Mouse (Mus musculus) liver, postnatal 0 days (tissue): ENCODE results near the gene Slc7a1. TPM values are rescaled to one million over a fixed set of nuclear protein-coding genes. Genes with fewer than 3 reads are reported as not detected.

Source experiments
- ATAC-seq: fragments of 200-750 bp; cut with Nextera tagmentation; 2 replicates; pipeline ENCODE4 v1.8.0; 2017; ENCODE audit warnings: mild to moderate bottlenecking, moderate library complexity
- DNase-seq: peaks from one replicate; pipeline ENCODE4 v3.0.0-alpha.2; 2016
- H3K27ac ChIP-seq: fragments of 300-500 bp; sonication (generic); 2 replicates; pipeline ENCODE4 v1.5.1; 2014; ENCODE audit warnings: antibody characterized with exemption, moderate library complexity, mild to moderate bottlenecking, low read depth
- H3K27me3 ChIP-seq: fragments of 300-500 bp; sonication (generic); 2 replicates; pipeline ENCODE4 v1.6.1; 2014; ENCODE audit warnings: low read length, control low read depth, mixed read lengths; ENCODE audit not compliant: insufficient read depth
- H3K36me3 ChIP-seq: fragments of 300-500 bp; sonication (generic); replicated peaks from 2 replicates; pipeline ENCODE4 v1.6.1; 2014; ENCODE audit warnings: mild to moderate bottlenecking, control low read depth, low read length, moderate library complexity, mixed read lengths; ENCODE audit not compliant: insufficient read depth
- H3K4me1 ChIP-seq: fragments of 300-500 bp; sonication (generic); 2 replicates; pipeline ENCODE4 v1.6.1; 2014; ENCODE audit warnings: antibody characterized with exemption, mild to moderate bottlenecking, control low read depth; ENCODE audit not compliant: insufficient read depth
- H3K4me2 ChIP-seq: fragments of 300-500 bp; sonication (generic); 2 replicates; pipeline ENCODE4 v1.6.1; 2014; ENCODE audit warnings: low read depth, mild to moderate bottlenecking, low read length, moderate library complexity, mixed read lengths
- H3K4me3 ChIP-seq: fragments of 300-500 bp; sonication (generic); 2 replicates; pipeline ENCODE4 v1.5.1; 2014; ENCODE audit warnings: low read depth, low read length
- H3K9ac ChIP-seq: fragments of 300-500 bp; sonication (generic); replicated peaks from 2 replicates; pipeline ENCODE4 v1.6.1; 2014; ENCODE audit warnings: mild to moderate bottlenecking, moderate library complexity
- H3K9me3 ChIP-seq: fragments of 300-500 bp; sonication (generic); 2 replicates; pipeline ENCODE4 v1.6.1; 2016; ENCODE audit warnings: mild to moderate bottlenecking, control low read depth, low read length, mixed read lengths
- CTCF ChIP-seq: sonication (generic); IDR thresholded peaks from 2 replicates; pipeline ENCODE4 v1.5.1; 2016; ENCODE audit warnings: antibody characterized with exemption, low read depth
- EP300 ChIP-seq: IDR thresholded peaks from 2 replicates; pipeline ENCODE4 v1.6.1; 2016; ENCODE audit warnings: antibody characterized with exemption, low read depth, mild to moderate bottlenecking
- WGBS: fragments of 180-500 bp; shearing (Covaris S2); extraction: QIAGEN DNeasy Blood & Tissue Kit; methylation state at CpG from one replicate; pipeline ENCODE4 v1.1.7; 2014; ENCODE audit not compliant: insufficient replicate concordance; 5-methylcytosine and 5-hydroxymethylcytosine counted together
- polyA plus RNA-seq: library from polyadenylated mRNA; unstranded; fragments of >200 nt; fragmentation: Nextera tagmentation; extraction: Ambion mirVana; gene quantifications from 2 replicates; pipeline ENCODE4 v1.2.1, GENCODE M21; 2015

The Slc7a1 gene
- polyA plus RNA-seq, 1 experiment from 2014 or later: 6.5 TPM

GRCm38 (mm10) chr5:148348153-148348552 lies 51.6 kb downstream of the Slc7a1 start:
- Histone ChIP-seq H3K27me3 (no peaks in the 10 kb centered on the region), H3K27ac (no peak overlapping the region), H3K4me1 (no peaks in the 10 kb centered on the region), H3K9ac (no peak overlapping the region), H3K9me3 (no peaks in the 10 kb centered on the region), H3K4me3 (no peak overlapping the region), H3K4me2 (no peak overlapping the region), H3K36me3 (peaks cover 33% of the 10 kb centered on the region)
- ATAC-seq: no peak
- WGBS: 82% methylated on average over 8 of the region's 8 CpGs
- TF ChIP-seq EP300 (no peak), CTCF (no peak)
- DNase-seq: no peak

GRCm38 (mm10) chr5:148346543-148346942 lies 53.2 kb downstream of the Slc7a1 start:
- no peaks in the 10 kb centered on the region for H3K27me3 ChIP-seq
- H3K4me2 ChIP-seq: no peak overlapping the region
- peaks cover 42% of the 10 kb centered on the region for H3K36me3 ChIP-seq
- 83% methylated on average over 8 of the region's 8 CpGs for WGBS
- no peak for ATAC-seq
- TF ChIP-seq EP300: no peak
- peak; percentile 66 for TF ChIP-seq CTCF
- no peak overlapping the region for H3K27ac ChIP-seq
- no peak overlapping the region for H3K9ac ChIP-seq
- no peak overlapping the region for H3K4me3 ChIP-seq
- no peaks in the 10 kb centered on the region for H3K9me3 ChIP-seq
- no peaks in the 10 kb centered on the region for H3K4me1 ChIP-seq
- DNase-seq: no peak

GRCm38 (mm10) chr5:148344374-148344773 lies 55.3 kb downstream of the Slc7a1 start:
- H3K4me3 ChIP-seq: no peak overlapping the region
- TF ChIP-seq CTCF: no peak
- no peak for TF ChIP-seq EP300
- H3K27ac ChIP-seq: no peak overlapping the region
- H3K4me1 ChIP-seq: no peaks in the 10 kb centered on the region
- no peak overlapping the region for H3K9ac ChIP-seq
- no peak for ATAC-seq
- no peaks in the 10 kb centered on the region for H3K9me3 ChIP-seq
- no peak for DNase-seq
- WGBS: 77% methylated on average over 5 of the region's 5 CpGs
- peaks cover 40% of the 10 kb centered on the region for H3K36me3 ChIP-seq
- no peaks in the 10 kb centered on the region for H3K27me3 ChIP-seq
- no peak overlapping the region for H3K4me2 ChIP-seq

- Histone ChIP-seq H3K4me2 (peak overlapping the region; percentile 27; the same call in 1 of the 2 replicates), H3K27me3 (no peaks in the 10 kb centered on the region), H3K36me3 (peaks cover 41% of the 10 kb centered on the region), H3K9me3 (no peaks in the 10 kb centered on the region), H3K4me3 (no peak overlapping the region), H3K9ac (no peak overlapping the region), H3K4me1 (no peaks in the 10 kb centered on the region), H3K27ac (peak overlapping the region; percentile 49)
- DNase-seq (peak; percentile 31), ATAC-seq (peak; percentile 85)
- WGBS: 45% methylated on average over 25 of the region's 26 CpGs
- TF ChIP-seq CTCF (no peak), EP300 (peak; percentile 39; the same call in 1 of the 2 replicates)
Observed at GRCm38 (mm10) chr5:148342061-148342741, 57.5 kb downstream of the Slc7a1 start.

GRCm38 (mm10) chr5:148339126-148339525 lies 60.6 kb downstream of the Slc7a1 start:
- WGBS: 83% methylated on average over 5 of the region's 5 CpGs

GRCm38 (mm10) chr5:148332622-148332974 lies 67.1 kb downstream of the Slc7a1 start:
- WGBS: 60% methylated on average over 8 of the region's 8 CpGs
- ATAC-seq (peak; percentile 56; the same call in 1 of the 2 replicates), DNase-seq (peak; percentile 70)
- H3K36me3 ChIP-seq: peaks cover 30% of the 10 kb centered on the region
- H3K9me3 ChIP-seq: no peaks in the 10 kb centered on the region
- no peak for TF ChIP-seq EP300
- TF ChIP-seq CTCF: peak; percentile 92
- no peak overlapping the region for H3K9ac ChIP-seq
- no peaks in the 10 kb centered on the region for H3K27me3 ChIP-seq
- no peak overlapping the region for H3K27ac ChIP-seq
- H3K4me3 ChIP-seq: no peak overlapping the region
- H3K4me1 ChIP-seq: no peaks in the 10 kb centered on the region
- no peak overlapping the region for H3K4me2 ChIP-seq

More at GRCm38 (mm10) chr5:148339126-148339525, 60.6 kb downstream of the Slc7a1 start:
- Histone ChIP-seq H3K9ac (no peak overlapping the region), H3K4me2 (no peak overlapping the region), H3K4me3 (no peak overlapping the region), H3K4me1 (no peaks in the 10 kb centered on the region), H3K9me3 (no peaks in the 10 kb centered on the region), H3K27me3 (no peaks in the 10 kb centered on the region), H3K36me3 (peaks cover 31% of the 10 kb centered on the region), H3K27ac (no peak overlapping the region)
- no peak for ATAC-seq
- TF ChIP-seq CTCF: no peak
- no peak for TF ChIP-seq EP300
- DNase-seq: no peak
